Mouse (Mus musculus): ENCODE data around the gene Zfp750. TPM values are rescaled to one million over a fixed set of nuclear protein-coding genes. Genes with fewer than 3 reads are reported as not detected.

Zfp750 gene
- polyA plus RNA-seq, 1 experiment from 2014 or later = 1.1 TPM

DNA sequence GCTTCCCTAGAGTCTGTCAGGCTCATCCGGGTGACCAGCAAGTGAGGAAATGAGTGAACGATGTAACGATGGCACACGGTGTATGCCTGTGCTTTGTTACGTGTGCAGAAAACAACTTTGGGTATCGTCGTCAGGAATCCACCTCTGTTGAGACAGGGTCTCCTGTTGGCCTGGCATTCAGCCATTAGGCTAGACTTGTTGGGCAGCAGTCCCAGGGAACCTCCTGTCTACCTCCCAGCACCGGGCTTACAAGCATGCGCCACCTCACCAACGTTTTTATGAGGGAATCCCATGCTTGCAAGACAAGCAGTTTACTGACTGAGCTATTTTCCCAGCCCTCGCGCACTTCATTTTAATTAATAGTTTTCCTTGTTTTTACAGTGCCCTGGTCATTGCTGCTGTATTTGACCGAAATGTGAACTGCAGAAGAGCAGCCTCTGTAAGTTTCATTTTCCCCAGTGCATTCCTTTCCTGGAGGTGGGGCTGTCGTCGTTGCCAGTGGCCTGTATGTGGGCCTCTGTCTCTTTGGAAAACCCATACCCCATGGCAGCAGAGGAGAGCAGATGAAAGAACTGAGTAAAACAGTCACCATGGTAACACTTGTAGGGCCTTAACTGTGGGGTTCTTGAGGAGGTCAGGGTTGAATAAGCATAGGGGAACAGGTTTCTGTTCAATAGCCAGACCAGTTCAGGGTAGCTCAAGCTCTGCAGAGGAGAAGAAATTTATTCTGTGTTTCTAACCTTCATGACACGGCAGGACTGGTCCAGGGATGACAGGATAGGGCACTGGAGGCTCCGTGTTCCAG is 30.9 kb upstream of the Zfp750 start:
- DNase-seq (ENCODE audit: low spot score) = peak; percentile 15
- Histone ChIP-seq H3K4me1 (replicated peaks) (peaks cover 29% of the 10 kb centered on the region), H3K9me3 (no peaks in the 10 kb centered on the region), H3K4me3 (no peak overlapping the region), H3K36me3 (0 out of 2 replicates have a peak, but pooled peaks cover 5% of the 10 kb centered on the region), H3K27ac (peak overlapping the region; percentile 14), H3K27me3 (ENCODE audit: insufficient read depth, poor library complexity, severe bottlenecking) (no peaks in the 10 kb centered on the region)
- WGBS = 69% methylated on average over 17 of the region's 17 CpGs

DNA sequence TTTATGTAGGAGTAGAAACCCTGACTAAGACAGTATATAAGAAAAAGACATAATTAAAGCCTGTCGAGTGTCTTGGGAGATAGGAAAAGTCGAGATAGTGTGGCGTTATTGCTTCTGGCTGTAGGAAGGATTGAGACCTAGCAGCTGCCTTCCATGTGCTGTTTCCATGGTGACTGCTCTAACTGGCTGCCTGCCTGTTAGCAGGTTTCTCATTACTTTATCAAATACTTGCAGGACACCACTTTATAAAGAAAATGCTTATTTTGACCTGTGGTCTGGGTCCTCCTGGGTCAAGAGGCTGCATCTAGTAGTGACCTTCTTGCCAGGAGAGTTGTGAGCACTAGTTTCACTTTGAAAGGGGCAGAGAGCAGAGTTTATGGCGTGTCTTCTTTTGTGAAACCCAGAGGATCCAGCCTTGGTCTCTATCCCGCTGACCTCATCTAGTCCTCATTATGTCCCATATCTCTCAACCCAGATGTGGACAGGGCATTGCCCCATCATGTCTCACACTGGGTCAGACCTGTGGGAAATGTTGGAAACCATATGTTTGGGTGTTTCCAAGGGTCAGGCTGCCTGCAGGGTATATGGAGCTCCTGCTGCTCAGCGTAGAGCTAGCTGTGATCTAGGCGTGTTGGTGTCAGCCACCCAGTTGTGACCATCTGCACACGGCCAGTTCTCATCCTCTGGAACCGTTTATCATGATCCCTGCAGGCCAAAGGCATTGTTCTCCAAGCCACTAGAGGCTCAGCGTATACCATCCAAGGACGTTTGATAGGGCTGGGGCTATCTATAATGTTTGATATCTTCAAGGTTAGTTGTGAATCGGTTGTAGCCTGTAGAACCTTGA is 30.1 kb upstream of the Zfp750 start:
- H3K27ac ChIP-seq = peak overlapping the region; percentile 14
- no peak overlapping the region for H3K4me3 ChIP-seq
- peak; percentile 5 for DNase-seq (ENCODE audit: low spot score)
- no peaks in the 10 kb centered on the region for H3K27me3 ChIP-seq (ENCODE audit: insufficient read depth, poor library complexity, severe bottlenecking)
- 67% methylated on average over 12 of the region's 12 CpGs for WGBS
- H3K36me3 ChIP-seq = 0 out of 2 replicates have a peak, but pooled peaks cover 5% of the 10 kb centered on the region
- H3K4me1 ChIP-seq (replicated peaks) = peaks cover 29% of the 10 kb centered on the region
- no peaks in the 10 kb centered on the region for H3K9me3 ChIP-seq

DNA sequence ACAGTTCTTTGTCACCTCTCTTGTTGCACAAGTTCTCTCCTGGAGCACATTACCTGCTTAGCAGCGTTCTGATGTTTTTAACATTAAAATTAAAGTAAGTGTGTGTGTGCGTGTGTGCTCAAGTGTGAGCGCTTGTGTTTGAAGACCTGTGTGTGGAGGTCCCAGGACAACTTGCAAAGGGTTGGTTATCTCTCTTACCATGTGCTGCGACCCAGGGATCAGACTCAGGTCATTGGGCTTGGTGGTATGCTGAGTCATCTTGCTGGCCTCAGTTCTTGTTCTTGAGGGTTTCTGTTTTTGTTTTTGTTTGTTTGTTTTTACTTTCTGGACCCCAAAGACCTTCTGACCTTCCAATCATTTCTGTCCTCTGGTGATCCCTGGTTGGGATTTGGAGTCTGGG is 28.8 kb upstream of the Zfp750 start:
- no peaks in the 10 kb centered on the region for H3K27me3 ChIP-seq (ENCODE audit: insufficient read depth, poor library complexity, severe bottlenecking)
- no peak overlapping the region for H3K27ac ChIP-seq
- no peak overlapping the region for H3K4me3 ChIP-seq
- H3K9me3 ChIP-seq = no peaks in the 10 kb centered on the region
- no peak for DNase-seq (ENCODE audit: low spot score)
- 95% methylated on average over 4 of the region's 4 CpGs for WGBS
- H3K36me3 ChIP-seq = peaks cover 11% of the 10 kb centered on the region
- H3K4me1 ChIP-seq (replicated peaks) = peaks cover 35% of the 10 kb centered on the region

DNA sequence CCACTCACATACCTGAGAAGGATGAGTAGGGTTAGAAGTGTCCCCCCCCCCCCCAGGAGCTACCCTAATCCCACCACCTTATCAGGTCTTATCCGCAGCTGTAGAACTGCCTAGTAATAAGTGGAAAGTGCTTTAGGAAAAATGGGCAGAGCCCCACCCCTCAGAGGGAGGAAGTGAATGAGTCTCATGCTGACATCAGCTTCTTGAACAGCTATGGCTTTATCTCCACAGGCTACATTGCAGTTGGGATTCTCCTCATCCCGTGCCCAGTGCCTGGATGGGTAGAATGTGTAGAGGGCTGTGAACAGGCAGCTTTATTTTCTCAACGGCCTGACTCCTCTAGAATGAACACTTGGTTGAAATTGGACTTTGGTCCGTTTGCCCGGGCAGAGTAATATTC is 28.1 kb upstream of the Zfp750 start:
- H3K36me3 ChIP-seq = peaks cover 18% of the 10 kb centered on the region
- no peaks in the 10 kb centered on the region for H3K9me3 ChIP-seq
- WGBS = 88% methylated on average over 5 of the region's 5 CpGs
- H3K27me3 ChIP-seq (ENCODE audit: insufficient read depth, poor library complexity, severe bottlenecking) = no peaks in the 10 kb centered on the region
- no peak overlapping the region for H3K27ac ChIP-seq
- no peak for DNase-seq (ENCODE audit: low spot score)
- H3K4me3 ChIP-seq = no peak overlapping the region
- H3K4me1 ChIP-seq (replicated peaks) = peaks cover 35% of the 10 kb centered on the region

DNA sequence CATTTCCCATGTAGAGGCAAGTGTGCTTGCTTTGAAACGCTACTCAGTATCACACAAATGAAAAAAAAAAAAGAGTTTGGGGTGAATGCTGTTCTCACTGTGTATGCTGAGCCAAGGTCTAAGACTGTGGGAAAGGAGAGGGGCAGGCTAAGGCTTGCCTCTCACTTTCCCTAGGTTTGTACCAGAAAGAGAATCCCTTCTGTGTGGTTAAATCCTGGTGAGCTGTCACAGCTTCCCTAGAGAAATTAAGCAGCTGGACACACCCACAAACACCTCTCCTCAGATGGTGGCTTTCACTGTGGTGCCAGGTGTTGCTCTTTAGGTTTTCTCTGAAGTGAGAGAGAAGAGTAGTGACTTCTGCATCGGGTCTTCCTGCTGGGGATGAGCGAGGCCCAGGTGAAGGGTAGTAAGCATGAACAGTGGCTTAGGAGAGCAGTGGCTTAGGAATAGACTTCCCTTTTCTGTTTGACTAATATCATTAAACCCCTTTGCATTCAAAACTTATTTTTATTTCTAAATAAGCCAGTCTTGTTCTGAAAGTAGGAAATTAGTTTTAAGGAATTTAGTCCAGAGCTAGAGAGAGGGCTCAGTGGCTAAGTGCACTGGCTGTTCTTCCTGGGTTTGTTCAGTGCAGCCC is 26.4 kb upstream of the Zfp750 start:
- Histone ChIP-seq H3K4me1 (replicated peaks) (peaks cover 29% of the 10 kb centered on the region), H3K9me3 (no peaks in the 10 kb centered on the region), H3K36me3 (peaks cover 33% of the 10 kb centered on the region), H3K27ac (no peak overlapping the region), H3K4me3 (no peak overlapping the region), H3K27me3 (ENCODE audit: insufficient read depth, poor library complexity, severe bottlenecking) (no peaks in the 10 kb centered on the region)
- no peak for DNase-seq (ENCODE audit: low spot score)
- 88% methylated on average over 3 of the region's 3 CpGs for WGBS

DNA sequence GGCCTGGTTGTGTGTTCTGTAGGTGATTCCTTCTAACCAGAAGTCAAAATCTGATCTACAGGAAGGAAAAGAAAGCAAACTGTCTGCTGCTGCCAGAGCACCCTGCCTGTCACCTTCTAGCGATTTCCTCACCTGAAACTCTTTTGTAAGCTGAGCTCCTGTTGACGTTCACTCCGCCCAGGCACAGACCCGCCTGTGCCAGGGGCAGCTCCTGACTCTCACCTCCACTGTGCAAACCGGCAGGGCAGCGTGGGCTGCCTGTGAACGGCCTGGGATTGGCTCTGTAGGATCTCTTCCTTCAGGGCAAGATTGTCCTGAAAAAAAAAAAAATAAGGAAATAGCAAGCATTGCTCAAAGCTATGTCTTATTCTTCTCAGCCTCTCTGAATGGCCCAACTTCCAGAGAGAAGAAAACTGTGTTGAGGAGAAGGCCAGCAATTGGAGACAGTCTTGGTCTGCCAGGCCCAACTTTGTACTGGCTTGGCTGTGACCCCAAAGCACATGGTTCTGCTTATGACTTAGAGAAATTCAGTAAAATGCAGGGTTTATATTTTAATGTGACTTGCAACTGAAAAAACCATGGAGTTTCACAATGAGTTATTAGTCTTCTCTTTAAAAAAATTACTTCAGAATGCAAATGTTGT is 25.7 kb upstream of the Zfp750 start:
- H3K4me1 ChIP-seq (replicated peaks) = peaks cover 22% of the 10 kb centered on the region
- DNase-seq (ENCODE audit: low spot score) = no peak
- H3K9me3 ChIP-seq = no peaks in the 10 kb centered on the region
- no peak overlapping the region for H3K4me3 ChIP-seq
- WGBS = 77% methylated on average over 7 of the region's 7 CpGs
- peaks cover 31% of the 10 kb centered on the region for H3K36me3 ChIP-seq
- H3K27ac ChIP-seq = no peak overlapping the region
- H3K27me3 ChIP-seq (ENCODE audit: insufficient read depth, poor library complexity, severe bottlenecking) = no peaks in the 10 kb centered on the region

DNA sequence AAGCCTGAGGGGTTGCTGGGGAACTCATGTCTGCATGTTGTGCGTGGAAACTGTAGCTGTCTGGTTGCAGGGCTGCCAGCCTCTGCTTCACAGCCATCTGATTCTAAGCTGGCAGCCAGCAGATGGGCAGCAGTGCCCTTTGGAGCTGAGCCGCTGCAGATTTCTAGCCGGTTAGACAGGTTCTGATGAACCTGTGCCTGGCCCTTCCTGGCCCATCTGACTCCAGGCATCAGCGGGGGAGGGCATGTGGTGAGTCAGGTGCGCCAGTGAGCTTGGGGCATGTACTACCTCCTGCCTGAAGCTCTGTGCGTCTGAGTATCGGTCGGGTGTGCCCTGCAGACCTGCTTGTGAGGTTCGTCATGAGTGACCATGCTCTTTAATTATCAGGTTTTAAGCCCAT is 24.8 kb upstream of the Zfp750 start:
- no peak for DNase-seq (ENCODE audit: low spot score)
- WGBS = 92% methylated on average over 9 of the region's 9 CpGs

DNA sequence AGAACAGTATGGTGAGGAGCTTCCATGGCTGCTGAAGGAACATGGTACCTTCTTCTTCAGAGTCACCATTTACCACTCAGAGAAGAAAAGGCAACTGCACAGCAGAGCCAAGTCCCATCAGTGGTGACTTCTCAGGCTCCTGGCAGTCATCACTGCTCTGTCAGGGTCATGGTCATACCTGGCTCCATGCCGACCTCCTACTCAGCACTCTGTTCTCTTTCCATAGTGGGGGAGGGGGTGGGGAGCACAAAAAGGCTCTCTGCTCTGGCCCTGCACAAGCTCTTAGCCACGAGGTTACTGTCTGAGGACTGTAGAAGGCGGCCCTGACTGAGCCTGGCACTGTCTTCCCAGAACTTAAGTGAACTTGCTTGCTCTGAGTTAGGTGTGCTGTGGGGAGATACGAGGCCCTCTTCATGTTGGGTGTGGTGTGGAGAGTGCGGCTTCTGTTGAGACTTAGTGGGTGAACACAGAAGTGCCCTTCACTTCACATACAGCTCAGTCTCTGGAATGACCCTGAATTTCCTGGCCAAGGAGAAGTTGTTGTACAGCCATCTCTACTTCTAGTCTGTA is 24.2 kb upstream of the Zfp750 start:
- WGBS = 88% methylated on average over 5 of the region's 5 CpGs
- no peak for DNase-seq (ENCODE audit: low spot score)
- Histone ChIP-seq H3K36me3 (peaks cover 31% of the 10 kb centered on the region), H3K27ac (no peak overlapping the region), H3K4me3 (no peak overlapping the region), H3K4me1 (replicated peaks) (0 out of 2 replicates have a peak, but pooled peaks cover 9% of the 10 kb centered on the region), H3K27me3 (ENCODE audit: insufficient read depth, poor library complexity, severe bottlenecking) (no peaks in the 10 kb centered on the region), H3K9me3 (no peaks in the 10 kb centered on the region)

More for the DNA sequence above, 24.8 kb upstream of the Zfp750 start:
- no peaks in the 10 kb centered on the region for H3K27me3 ChIP-seq (ENCODE audit: insufficient read depth, poor library complexity, severe bottlenecking)
- H3K27ac ChIP-seq = 0 out of 2 replicates have a peak overlapping the region, but pooled peaks have one; percentile 12
- H3K9me3 ChIP-seq = no peaks in the 10 kb centered on the region
- H3K36me3 ChIP-seq = peaks cover 31% of the 10 kb centered on the region
- H3K4me3 ChIP-seq = no peak overlapping the region
- peaks cover 13% of the 10 kb centered on the region for H3K4me1 ChIP-seq (replicated peaks)

DNA sequence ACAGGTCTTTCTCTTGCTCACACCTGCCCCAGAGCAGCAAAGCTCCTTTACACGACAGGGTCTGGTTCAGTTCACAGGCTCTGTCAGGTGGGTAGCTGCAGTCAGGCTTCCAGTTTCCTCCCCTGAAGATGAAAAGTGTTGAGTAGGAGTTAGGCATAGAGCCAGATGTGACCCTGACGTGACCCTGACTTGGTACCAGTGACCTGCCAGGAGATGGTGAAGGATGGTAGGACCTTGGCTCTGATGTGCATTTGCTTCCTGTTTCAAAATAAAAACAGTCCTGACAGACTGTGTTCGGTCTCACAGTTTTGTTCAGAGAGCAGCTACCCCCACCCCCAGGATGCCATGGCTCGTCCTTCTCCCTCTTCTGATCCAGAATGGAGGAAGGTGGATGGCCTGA is 23.3 kb upstream of the Zfp750 start:
- Histone ChIP-seq H3K36me3 (peaks cover 31% of the 10 kb centered on the region), H3K4me1 (replicated peaks) (0 out of 2 replicates have a peak, but pooled peaks cover 6% of the 10 kb centered on the region), H3K27ac (no peak overlapping the region), H3K27me3 (ENCODE audit: insufficient read depth, poor library complexity, severe bottlenecking) (no peaks in the 10 kb centered on the region), H3K9me3 (no peaks in the 10 kb centered on the region), H3K4me3 (no peak overlapping the region)
- DNase-seq (ENCODE audit: low spot score) = no peak
- 85% methylated on average over 4 of the region's 4 CpGs for WGBS

DNA sequence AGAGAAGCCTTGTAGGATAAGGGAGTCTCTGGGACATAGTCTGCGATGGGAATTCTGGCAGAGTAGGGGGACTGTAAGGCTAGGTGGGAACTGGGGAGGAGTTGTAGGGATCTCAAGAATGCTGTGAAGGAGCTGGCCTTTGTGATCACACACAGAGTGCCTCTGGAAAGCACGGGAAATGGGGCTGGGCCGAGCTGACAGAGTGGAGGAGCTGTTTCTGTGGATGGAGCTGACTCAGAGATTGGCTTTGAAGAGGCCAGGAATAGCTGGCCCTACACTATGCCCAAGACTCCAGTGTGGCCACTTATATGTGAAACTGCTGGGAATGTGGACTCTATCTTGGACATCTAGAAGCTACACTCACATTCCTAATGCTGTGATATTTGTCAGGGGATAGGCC is 17.4 kb upstream of the Zfp750 start:
- DNase-seq (ENCODE audit: low spot score) = no peak
- WGBS = 48% methylated on average over 3 of the region's 3 CpGs
- Histone ChIP-seq H3K9me3 (no peaks in the 10 kb centered on the region), H3K27me3 (ENCODE audit: insufficient read depth, poor library complexity, severe bottlenecking) (no peaks in the 10 kb centered on the region), H3K4me1 (replicated peaks) (no peaks in the 10 kb centered on the region), H3K4me3 (no peak overlapping the region), H3K36me3 (peaks cover 10% of the 10 kb centered on the region), H3K27ac (0 out of 2 replicates have a peak overlapping the region, but pooled peaks have one; percentile 23)

DNA sequence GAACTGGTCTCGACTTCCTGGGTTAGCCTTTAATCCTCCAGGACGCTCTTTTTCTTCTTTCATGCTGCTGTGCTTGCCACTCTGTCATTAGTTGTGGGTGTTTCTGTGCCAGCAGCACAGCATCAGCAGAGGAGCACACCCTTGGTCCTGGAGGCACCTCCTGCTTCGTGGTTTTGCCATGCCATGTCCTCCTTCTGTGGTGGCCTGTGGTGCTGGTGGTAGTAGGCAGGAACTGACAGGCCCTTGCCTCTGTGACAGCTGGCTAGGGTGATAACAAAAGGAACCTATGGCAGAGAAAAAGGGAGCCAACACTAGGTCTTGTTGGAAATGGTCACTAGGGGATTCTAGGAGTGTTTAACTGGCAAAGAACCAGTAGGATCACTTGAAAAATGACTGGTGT is 10.6 kb upstream of the Zfp750 start:
- 94% methylated on average over 3 of the region's 3 CpGs for WGBS
- H3K27ac ChIP-seq = no peak overlapping the region
- DNase-seq (ENCODE audit: low spot score) = no peak
- H3K4me3 ChIP-seq = no peak overlapping the region
- no peaks in the 10 kb centered on the region for H3K36me3 ChIP-seq
- H3K9me3 ChIP-seq = no peaks in the 10 kb centered on the region
- no peaks in the 10 kb centered on the region for H3K27me3 ChIP-seq (ENCODE audit: insufficient read depth, poor library complexity, severe bottlenecking)
- no peaks in the 10 kb centered on the region for H3K4me1 ChIP-seq (replicated peaks)

DNA sequence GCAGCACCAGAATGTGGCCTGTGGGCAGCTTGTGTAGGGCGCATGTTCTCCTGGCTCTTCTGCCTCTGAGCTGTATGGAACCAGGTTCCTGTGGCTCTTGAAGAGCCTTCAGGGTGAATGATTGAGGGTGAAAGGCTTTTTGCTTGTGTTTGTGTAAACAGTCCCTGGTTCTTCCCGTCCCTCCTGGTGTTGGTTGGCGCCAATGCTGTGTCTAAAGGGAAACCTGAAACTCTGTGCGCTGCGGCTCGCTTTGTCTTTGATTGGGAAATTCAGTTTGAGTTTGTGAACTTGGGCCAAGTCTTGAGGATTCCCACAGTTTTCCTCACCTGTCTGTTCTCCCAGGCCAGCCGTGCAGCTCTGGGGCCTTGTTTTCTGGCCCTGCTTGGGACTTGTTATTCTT is 5.1 kb upstream of the Zfp750 start:
- H3K4me3 ChIP-seq = no peak overlapping the region
- H3K27me3 ChIP-seq (ENCODE audit: insufficient read depth, poor library complexity, severe bottlenecking) = no peaks in the 10 kb centered on the region
- DNase-seq (ENCODE audit: low spot score) = no peak
- H3K9me3 ChIP-seq = no peaks in the 10 kb centered on the region
- H3K27ac ChIP-seq = no peak overlapping the region
- H3K36me3 ChIP-seq = no peaks in the 10 kb centered on the region
- WGBS = 92% methylated on average over 7 of the region's 7 CpGs
- H3K4me1 ChIP-seq (replicated peaks) = peaks cover 3% of the 10 kb centered on the region; the same call in 1 of the 2 replicates

Data from hindbrain, embryonic 10.5 days (tissue).